8 mouse cellular contexts compared by ENCODE assay signal in the genomic region with DNA sequence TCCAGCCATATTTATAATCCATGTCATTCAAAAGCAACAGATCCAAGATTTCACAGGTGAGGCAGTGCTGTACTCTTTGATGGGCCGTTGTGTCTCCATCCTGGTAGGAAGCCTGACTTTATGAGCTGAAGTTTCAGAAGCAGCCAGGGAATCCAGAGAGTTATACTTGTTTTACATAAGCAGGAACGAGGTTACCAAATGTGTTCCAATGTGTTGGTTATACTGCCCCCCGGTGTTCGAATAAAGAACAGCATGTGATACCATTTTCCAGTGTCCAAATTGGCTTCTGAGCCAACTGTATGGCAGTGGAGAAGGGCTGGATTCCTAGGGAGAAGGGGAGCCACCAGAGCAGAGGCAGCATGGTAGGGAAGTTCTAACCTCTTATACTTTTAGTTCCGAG. TPM values are rescaled to one million over a fixed set of nuclear protein-coding genes. Genes with fewer than 3 reads are reported as not detected.
DNase-seq lines count a peak whose midpoint lies in the region; ATAC-seq and TF ChIP-seq lines count a peak whose summit lies in the region.

No protein-coding gene starts in this region.

- no peaks in the 10 kb centered on the region for H3K9me3 ChIP-seq in embryonic facial prominence, embryonic 11.5 days (replicated peaks; ENCODE audit: control insufficient read depth, low read length)
- H3K9me3 ChIP-seq in hindbrain, embryonic 14.5 days (ENCODE audit: control insufficient read depth, low read length), result no peaks in the 10 kb centered on the region

- H3K4me1 ChIP-seq in bone marrow macrophage, adult 2 months (ENCODE audit: control insufficient read depth, insufficient read depth, low read length), result no peaks in the 10 kb centered on the region
- no peaks in the 10 kb centered on the region for H3K4me1 ChIP-seq in embryonic facial prominence, embryonic 11.5 days (ENCODE audit: control insufficient read depth, insufficient read depth, low read length)
- H3K4me1 ChIP-seq in hindbrain, embryonic 14.5 days (replicated peaks; ENCODE audit: control insufficient read depth, insufficient read depth, low read length), result no peaks in the 10 kb centered on the region

- H3K36me3 ChIP-seq in embryonic facial prominence, embryonic 11.5 days (replicated peaks; ENCODE audit: control insufficient read depth, insufficient read depth, low read depth, low read length), result no peaks in the 10 kb centered on the region
- H3K36me3 ChIP-seq in hindbrain, embryonic 14.5 days (replicated peaks; ENCODE audit: control insufficient read depth, insufficient read depth), result no peaks in the 10 kb centered on the region

- no peak overlapping the region for H3K4me3 ChIP-seq in bone marrow macrophage, adult 2 months (ENCODE audit: insufficient read depth, low read length)
- H3K4me3 ChIP-seq in embryonic facial prominence, embryonic 11.5 days (ENCODE audit: low read depth, low read length), result no peak overlapping the region
- H3K4me3 ChIP-seq in hindbrain, embryonic 14.5 days (replicated peaks; ENCODE audit: low read length), result no peak overlapping the region

- H3K4me2 ChIP-seq in embryonic facial prominence, embryonic 11.5 days (ENCODE audit: low read depth, low read length), result no peak overlapping the region
- no peak overlapping the region for H3K4me2 ChIP-seq in hindbrain, embryonic 14.5 days (replicated peaks)

- 0 out of 2 replicates have a peak, but pooled peaks have one; percentile 14 for TF ChIP-seq CTCF in bone marrow macrophage, adult 2 months (IDR thresholded peaks at IDR 0.05; ENCODE audit: low read depth, low read length)

- H3K27me3 ChIP-seq in embryonic facial prominence, embryonic 11.5 days (ENCODE audit: control insufficient read depth, insufficient read depth, low read length), result no peaks in the 10 kb centered on the region
- no peaks in the 10 kb centered on the region for H3K27me3 ChIP-seq in hindbrain, embryonic 14.5 days (ENCODE audit: control insufficient read depth, insufficient read depth, low read length)

- WGBS in embryonic facial prominence, embryonic 11.5 days, result 12% methylated on average over 5 of the region's 5 CpGs
- 17% methylated on average over 5 of the region's 5 CpGs for WGBS in hindbrain, embryonic 14.5 days

- ATAC-seq in embryonic facial prominence, embryonic 11.5 days (replicated peaks; ENCODE audit: insufficient number of reproducible peaks, low FRiP score, low TSS enrichment, low read depth), result no peak
- ATAC-seq in hindbrain, embryonic 14.5 days (ENCODE audit: low FRiP score), result peak; percentile 24; the same call in 1 of the 2 replicates
- peak; percentile 83 for ATAC-seq in monocyte, adult 5-6 weeks (replicated peaks; ENCODE audit: insufficient number of reproducible peaks, low FRiP score, low TSS enrichment, poor library complexity, severe bottlenecking)

- intact Hi-C loops in left cerebral cortex, postnatal 25 days (cut with DNase I), result loop anchor here (1.0 to 5.0 kb wide), 3 partner anchors 184 to 359 kb away; no protein-coding TSS in a partner anchor

- TF ChIP-seq POLR2A in bone marrow macrophage, adult 2 months (IDR thresholded peaks at IDR 0.05; ENCODE audit: borderline replicate concordance, low read depth, low read length), result no peak

- H3K27ac ChIP-seq in bone marrow macrophage, adult 2 months (ENCODE audit: insufficient read depth, low read depth, low read length), result no peak overlapping the region
- H3K27ac ChIP-seq in embryonic facial prominence, embryonic 11.5 days (replicated peaks; ENCODE audit: low read depth, low read length), result no peak overlapping the region
- H3K27ac ChIP-seq in hindbrain, embryonic 14.5 days, result no peak overlapping the region

- H3K9ac ChIP-seq in embryonic facial prominence, embryonic 11.5 days (replicated peaks; ENCODE audit: low read length), result no peak overlapping the region
- H3K9ac ChIP-seq in hindbrain, embryonic 14.5 days, result no peak overlapping the region

- DNase-seq in ovary, postnatal 14 days (ENCODE audit: low spot score), result peak; percentile 57
- no peak for DNase-seq in ovary, postnatal 36 days (ENCODE audit: low spot score)
- DNase-seq in embryonic facial prominence, embryonic 11.5 days (ENCODE audit: low spot score), result peak; percentile 87
- peak; percentile 92 for DNase-seq in hindbrain, embryonic 14.5 days (ENCODE audit: low spot score)
- DNase-seq in left cerebral cortex, postnatal 25 days (ENCODE audit: low spot score in 2 of 2), result peak; percentile 65 to 83
- peak; percentile 73 for DNase-seq in testis, postnatal 10 days (ENCODE audit: low spot score)

RNA-seq across cellular contexts. Expression of gene Znrf3, which starts 29.5 kb away (rescaled TPM):
- 2.2 and 2.4 TPM in 2 replicates for polyA plus RNA-seq in bone marrow macrophage, adult 2 months (2012; ENCODE audit: insufficient read depth, insufficient read length, missing spikeins)
- polyA plus RNA-seq in embryonic facial prominence, embryonic 11.5 days (2014; fragmentation: Nextera tagmentation; extraction: Ambion mirVana), result 11.7 and 12.0 TPM in 2 replicates
- 7.5 and 7.6 TPM in 2 replicates for polyA plus RNA-seq in hindbrain, embryonic 14.5 days (2014; fragmentation: Nextera tagmentation; extraction: Ambion mirVana)
- 10 to 100 TPM; 19.6 to 20.0 TPM for total RNA-seq in left cerebral cortex, postnatal 25 days (2021)
- 3.1 to 7.9 TPM (median 3.1 TPM) in 3 replicates for total RNA-seq in monocyte, adult 5-6 weeks (2017)

RNA-seq across cellular contexts. Expression of gene Xbp1, which starts 46.3 kb away (rescaled TPM):
- 133 and 140 TPM in 2 replicates for polyA plus RNA-seq in bone marrow macrophage, adult 2 months (2012; ENCODE audit: insufficient read depth, insufficient read length, missing spikeins)
- polyA plus RNA-seq in embryonic facial prominence, embryonic 11.5 days (2014; fragmentation: Nextera tagmentation; extraction: Ambion mirVana), result 152 and 161 TPM in 2 replicates
- polyA plus RNA-seq in hindbrain, embryonic 14.5 days (2014; fragmentation: Nextera tagmentation; extraction: Ambion mirVana), result 133 and 167 TPM in 2 replicates
- total RNA-seq in left cerebral cortex, postnatal 25 days (2021), result 100 to 1,000 TPM; 112 to 119 TPM
- total RNA-seq in monocyte, adult 5-6 weeks (2017), result 247 to 277 TPM (median 261 TPM) in 3 replicates
